Mouse (Mus musculus) c-Kit-negative CD71-positive TER-119-positive erythroid progenitor cells, embryonic 14.5 days (primary cell): ENCODE measurements around the gene Krt33a.

Experiments
- DNase-seq: peaks from one replicate; pipeline ENCODE4 v3.0.0-alpha.2; 2013; ENCODE audit warnings: low read depth, low spot score

The Krt33a gene

DNA sequence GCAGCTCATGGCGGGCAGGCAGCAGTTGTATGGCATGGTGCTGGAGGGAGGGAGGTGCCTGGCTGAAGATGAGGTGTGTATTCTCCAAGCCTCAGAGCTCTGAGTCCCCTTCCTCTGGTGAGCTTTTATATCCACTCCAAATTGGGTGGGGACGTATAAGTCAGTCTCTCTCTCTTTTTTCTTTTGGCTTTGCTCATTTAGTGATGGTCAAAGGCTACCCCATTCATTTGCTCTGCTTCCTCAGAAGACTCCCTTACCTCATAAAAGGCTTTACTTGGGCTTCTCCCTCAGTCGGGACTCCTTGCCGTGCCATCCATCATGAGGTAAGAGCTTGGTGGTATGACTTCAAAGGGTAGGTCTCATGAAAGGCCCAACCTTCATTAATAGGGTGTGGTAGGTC is at the start of gene Krt33a:
Gene Krt33a (minus strand): TSS at position 101 of the 400 bp plus-strand sequence.
- DNase-seq = no peak

DNA sequence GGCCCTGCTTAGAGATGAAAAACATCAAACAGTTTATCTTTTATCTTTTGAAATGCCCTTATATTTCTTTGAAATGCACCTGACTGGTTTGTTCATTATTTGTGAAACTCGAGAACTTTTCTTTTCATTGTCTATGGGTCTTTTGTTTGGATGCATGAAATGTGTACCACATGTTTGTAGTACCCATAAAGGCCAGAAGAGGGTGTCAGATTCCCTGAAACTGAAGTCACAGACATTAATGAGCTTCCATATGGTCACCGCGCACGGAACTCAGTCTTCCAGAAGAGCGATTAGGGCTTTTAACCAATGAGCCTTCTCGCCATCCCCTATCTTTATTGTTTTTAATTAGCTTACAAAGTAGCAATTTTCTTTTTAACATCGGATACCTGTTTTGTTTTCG is 42.9 kb upstream of the Krt33a start:
- DNase-seq = no peak

DNA sequence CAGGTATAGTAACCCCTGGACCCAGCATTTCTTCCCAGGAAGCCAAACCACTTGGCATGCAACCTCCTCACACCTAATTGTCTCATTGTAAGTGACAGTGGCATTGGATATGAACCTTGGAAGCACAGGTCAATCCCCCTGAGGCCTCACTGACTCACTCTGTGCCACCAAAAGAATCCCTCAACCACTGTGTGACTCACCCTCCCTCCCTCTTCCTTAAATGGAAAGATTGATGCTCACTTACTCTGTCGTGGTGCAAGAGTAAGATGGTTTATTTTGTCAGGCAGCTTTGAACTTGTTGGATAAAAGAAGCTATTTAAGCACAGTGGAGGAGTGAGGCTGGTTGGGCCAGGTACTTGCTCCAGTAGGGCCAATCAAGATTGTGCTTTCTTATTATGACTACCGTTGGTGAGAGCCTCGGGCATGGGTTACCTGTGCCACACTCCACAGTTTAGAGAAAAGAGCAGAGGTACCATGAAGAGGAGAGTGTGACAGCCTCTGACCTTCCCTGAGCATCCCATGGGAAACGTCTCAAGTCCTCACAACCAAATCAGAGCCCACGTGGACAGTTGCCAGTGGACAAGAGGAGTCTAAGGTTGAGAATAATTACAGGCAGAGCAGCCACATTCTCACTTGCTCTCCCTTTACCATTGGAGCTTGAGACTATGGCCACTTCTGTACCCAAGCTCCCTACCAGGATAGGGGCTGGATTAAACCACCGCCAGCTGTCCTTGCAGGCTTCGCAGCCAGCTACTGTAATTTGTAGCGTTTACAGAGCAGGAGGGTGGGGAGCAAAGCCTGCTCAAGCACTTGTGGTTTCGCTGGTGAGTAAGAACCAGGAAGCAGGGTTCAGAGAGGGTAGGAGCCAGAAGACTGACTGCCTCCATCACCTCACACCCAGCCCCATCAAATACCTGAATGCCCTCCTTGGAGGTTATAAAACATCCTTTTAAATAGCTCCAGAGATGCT is 40.0 kb upstream of the Krt33a start:
- DNase-seq = no peak

DNA sequence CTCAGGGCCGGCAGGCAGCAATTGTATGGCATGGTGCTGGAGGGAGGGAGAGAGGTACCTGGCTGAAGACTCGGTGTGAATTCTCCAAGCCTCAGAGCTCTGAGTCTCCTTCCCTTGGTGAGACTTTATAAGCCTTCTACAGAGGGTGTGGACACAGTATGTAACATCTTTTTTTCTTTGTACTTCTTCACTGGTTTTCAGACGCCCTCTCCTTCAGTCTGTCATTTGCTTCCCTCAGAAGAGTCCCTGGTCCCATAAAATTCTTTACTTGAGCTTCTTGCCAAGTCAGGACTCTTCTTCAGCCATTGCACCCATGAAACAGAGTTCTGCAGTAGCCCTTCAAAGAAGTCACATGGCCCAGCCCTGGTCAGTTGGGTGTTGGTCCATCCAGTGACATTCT is 34.4 kb upstream of the Krt33a start, which contains the start of gene Krt31:
Gene Krt31 (minus strand): TSS at position 101 of the 400 bp plus-strand sequence.
- no peak for DNase-seq

DNA sequence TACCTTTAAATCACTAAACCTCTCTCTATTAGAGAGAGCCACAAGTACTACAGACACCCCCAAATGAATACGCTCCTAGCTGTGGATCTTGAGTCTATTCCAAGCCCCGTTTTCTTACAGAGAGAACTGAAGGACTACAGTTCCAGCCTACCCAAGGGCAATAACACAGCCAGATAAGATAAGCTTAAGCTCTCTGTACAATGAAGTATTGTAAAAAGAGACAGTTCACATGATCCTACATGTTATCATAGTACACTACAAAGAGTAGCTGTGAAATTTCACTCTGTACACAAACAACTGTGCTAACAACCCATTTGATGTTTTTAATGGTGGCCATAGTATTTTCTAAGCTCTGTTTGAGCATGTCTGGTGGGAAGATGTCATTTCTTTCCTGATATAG is 31.2 kb upstream of the Krt33a start:
- DNase-seq = no peak

DNA sequence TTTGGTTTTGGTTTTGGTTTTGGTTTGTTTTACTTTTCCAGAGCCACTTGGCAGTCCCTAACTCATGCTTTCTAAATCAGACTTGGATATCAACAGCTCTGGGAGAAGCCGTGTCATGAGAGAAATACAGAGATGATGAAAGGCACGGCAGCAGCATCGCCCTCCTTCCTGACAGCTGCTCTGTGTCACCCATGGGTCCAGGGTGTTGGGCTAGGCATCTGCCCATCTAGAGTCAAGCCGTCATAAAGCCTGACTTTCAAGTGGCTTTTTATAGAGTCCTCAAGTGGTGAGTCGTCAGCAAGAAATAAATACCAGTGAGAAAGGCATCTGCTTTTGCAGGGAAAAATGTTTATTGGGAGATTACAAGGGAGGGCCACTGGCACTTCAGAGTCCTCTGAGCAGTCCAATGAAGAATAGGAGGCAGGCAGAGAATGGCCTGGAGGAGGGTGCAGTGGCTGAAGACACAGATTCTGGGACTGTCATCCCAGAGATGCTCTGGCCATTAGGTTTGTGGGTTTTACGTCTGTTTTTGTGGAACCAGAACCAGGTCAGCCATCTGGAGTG is 30.4 kb upstream of the Krt33a start:
- no peak for DNase-seq

DNA sequence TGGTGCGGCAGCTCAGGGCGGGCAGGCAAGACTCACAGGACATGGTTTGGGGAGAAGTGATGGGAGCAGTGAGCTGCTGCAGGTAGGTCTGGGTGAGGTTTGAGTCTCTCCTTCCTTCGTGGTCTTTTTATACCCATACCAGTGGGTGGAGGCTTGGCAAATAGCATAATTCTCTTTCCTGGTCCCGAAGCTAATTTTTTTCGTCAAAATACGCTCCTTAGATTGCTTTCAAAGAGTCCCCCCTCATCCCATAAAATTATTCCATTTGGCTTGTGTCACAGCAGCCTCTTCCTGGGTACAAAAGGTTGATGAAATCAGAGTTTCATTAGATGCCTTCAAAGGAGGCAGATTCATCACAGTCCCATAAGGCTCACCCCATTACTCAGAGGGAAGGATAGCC is 25.4 kb upstream of the Krt33a start, which contains the start of gene Krt34:
Gene Krt34 (minus strand): TSS at position 101 of the 400 bp plus-strand sequence.
- no peak for DNase-seq

DNA sequence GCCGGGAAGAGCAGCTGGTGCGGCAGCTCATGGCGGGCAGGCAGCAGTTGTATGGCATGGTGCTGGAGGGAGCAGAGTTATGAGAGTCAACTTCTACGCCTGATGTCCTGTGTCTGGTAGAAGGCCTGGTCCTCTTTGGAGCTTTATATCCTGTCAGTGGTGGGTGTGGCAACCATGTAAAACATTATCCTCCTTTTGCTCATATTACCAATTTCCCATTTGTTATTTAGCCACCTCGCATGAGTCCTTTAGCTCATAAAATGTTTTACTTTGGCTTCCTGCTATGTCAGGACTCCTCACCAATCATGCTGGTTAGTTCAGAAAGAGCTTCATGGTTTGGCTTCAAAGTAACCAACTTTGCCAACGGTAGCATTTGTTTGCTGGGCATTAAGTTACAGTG is 13.8 kb upstream of the Krt33a start, which contains the start of gene Krt33b:
Gene Krt33b (minus strand): TSS at position 101 of the 400 bp plus-strand sequence.
- DNase-seq = no peak

DNA sequence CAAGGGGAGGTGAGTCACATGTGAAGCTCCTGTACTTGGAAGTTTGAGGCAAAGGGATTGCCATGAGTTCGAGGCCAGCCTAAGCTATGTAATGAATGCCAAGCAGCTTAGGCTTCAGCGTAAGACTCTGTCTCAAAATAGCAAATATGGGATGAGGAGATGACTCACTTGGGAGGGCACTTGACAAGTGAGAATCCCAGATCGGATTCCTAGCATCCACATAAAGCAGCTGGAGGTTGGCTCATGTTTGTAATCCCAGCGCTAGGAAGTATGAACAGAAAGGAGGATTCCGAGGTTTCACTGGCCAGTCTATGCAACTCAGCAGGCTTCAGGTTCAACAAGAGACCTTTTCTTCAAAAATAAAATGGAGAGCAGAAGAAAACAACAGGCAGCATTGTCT is 5.4 kb upstream of the Krt33a start:
- no peak for DNase-seq

DNA sequence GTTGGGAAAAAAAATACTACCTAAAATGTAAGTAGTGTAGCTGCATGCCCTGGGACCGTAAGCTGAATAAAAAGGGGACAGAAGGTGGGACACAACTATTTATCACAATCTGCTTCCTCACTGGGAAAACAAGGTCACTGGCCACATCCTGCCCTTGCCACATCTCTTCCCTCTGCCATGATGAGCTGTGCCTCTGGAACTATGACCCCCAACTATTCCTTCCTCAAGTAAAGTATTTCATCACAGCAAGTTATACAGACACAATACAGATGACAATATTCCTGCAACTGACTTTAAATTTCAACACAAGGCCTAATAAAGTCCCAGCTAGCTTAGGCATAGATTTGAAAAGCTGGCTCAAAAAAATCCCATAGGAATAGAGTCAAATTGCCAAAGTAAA is 3.5 kb upstream of the Krt33a start:
- DNase-seq = no peak

DNA sequence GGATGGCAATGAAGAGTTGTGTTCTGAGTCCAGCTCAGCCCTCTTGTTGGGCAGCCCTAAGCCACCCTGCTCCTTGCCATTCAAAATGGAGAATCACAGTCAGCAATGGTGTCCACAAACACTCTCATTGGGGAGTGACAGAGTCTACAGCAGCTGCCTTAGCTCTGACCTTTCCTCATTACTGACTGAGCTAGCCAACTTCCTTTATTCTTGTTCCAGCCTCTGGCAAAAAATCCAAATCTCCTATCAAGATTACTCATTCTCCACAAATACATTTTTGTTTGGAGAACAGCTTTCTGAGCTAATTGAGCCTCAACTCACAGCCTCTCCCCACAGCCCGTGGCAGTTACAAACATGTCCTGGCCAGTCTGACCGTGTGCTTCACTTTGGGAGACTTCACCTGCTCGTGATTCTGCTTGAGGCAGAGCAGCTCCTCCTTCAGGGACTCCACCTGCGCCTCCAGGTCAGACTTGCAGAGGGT is 2.3 kb downstream of the Krt33a start:
- no peak for DNase-seq

DNA sequence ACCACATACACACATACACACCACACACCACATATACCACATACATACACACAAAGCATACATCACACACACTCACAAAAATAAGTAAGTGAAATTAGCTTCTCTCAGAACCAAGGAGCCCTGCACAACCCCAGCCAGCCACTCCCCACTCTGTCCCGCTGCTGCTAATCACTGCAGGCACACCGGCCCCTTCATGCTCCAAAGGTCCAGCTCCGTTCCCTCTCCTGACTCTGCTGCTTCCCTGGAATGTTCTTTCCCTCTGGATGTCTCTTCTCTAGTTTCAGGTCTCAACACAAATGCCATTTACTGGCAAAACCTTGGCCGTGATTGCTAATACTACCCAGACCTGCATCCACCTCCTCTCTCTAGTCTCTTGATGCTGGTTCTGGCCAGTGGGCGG is 5.3 kb downstream of the Krt33a start:
- DNase-seq = no peak

DNA sequence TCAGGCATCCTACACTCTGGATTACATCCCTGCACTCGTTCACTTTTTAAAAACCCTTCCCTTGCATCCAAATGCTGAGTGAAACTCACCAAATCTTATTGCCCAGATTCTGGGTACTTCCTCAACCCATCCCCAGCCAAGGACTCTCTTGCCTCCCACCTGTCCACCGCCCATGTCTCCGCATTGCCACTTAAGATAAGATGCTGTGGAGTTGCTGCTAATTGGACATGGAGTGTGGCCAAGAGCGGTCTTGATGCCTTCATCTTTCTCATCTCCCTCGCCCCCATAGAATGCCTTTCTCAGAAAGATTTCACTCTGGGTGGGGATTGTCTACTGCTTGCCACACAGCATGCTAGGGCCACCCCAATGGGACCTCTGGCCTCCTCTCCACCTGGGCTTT is 7.7 kb downstream of the Krt33a start:
- no peak for DNase-seq

DNA sequence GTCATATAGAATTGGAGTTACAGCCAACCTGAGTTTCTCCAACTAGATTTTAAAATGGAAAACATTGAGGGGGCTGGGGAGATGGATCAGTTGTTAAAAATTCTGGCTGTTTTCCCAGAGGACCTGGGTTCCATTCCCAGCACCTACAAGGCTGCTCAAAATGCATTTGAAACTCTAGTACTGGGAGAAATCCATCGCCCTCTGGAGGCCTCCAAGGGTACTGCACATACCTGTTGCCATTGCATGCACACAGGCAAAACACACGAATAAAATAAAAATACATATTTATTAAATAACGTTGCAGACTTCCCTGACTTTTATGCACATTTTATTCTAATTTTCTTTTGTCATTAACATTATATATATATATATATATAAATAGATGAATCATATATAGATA is 9.4 kb downstream of the Krt33a start:
- peak; percentile 3 for DNase-seq

DNA sequence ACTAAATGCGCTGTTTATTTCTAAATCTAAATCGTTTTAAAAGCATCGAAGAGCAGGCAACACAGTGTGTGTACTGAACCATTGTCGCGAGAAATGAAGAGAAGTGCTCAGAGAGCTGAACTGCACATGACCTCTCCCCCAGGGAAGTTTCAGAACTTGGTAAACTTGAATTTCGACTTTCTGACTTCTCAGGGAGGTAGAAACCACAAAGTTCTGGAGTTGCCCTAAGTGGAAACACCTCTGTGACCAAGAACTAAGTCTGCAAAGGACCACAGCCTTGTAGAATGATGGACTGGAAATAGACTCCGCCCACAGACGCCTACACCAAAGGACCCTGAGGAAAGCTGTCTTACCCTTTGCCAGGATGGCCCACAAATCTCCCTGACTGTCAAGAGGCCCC is 10.1 kb downstream of the Krt33a start:
- no peak for DNase-seq

DNA sequence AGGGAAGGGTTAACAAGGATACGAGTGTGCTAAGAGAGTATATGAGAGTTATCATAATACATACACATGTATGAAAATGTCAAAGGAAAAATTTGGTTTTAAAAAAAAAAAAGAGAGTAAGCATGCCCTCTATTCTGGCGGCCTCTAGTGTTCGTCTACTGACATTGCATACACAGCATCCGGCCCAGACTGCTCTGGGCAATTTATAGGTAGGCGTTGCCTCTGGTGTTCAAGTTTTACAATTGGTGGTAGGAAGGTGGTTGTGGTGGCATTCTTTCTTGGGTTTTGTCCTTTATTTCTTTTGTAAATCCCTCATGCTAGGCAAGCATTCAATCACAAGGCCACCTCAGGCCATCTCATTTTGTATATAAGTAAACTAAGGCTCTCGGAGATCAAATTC is 11.2 kb downstream of the Krt33a start:
- no peak for DNase-seq

DNA sequence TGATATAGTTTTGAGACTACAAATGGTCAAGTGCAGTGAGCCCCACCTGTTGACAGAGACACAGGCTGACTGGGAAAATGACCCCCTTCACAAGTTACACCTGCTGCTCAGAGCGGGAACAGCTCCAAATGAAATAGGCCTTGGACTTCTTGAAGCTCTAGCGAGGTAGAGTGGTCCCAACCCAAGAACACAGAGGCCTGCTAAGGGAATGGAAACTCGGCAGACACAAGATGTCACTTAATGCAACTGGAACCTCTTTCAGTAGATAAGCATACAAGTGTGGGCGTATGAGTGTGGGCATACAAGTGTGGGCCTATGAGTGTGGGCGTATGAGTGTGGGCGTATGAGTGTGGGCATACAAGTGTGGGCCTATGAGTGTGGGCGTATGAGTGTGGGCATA is 16.9 kb downstream of the Krt33a start:
- DNase-seq = no peak

DNA sequence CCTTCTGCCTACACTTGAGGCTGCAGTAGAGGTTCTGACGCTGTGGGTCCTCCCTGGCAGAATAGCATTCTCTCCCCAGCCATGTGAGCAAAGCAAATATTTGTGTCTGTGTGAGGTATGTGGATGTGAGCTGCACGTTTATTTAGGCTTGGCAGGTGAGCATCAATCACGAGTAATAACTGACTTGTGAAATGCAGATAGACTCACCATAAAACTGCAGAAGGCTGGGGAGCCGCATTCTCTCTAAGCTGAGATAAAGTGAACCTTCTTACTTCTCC is 21.7 kb downstream of the Krt33a start:
- no peak for DNase-seq

DNA sequence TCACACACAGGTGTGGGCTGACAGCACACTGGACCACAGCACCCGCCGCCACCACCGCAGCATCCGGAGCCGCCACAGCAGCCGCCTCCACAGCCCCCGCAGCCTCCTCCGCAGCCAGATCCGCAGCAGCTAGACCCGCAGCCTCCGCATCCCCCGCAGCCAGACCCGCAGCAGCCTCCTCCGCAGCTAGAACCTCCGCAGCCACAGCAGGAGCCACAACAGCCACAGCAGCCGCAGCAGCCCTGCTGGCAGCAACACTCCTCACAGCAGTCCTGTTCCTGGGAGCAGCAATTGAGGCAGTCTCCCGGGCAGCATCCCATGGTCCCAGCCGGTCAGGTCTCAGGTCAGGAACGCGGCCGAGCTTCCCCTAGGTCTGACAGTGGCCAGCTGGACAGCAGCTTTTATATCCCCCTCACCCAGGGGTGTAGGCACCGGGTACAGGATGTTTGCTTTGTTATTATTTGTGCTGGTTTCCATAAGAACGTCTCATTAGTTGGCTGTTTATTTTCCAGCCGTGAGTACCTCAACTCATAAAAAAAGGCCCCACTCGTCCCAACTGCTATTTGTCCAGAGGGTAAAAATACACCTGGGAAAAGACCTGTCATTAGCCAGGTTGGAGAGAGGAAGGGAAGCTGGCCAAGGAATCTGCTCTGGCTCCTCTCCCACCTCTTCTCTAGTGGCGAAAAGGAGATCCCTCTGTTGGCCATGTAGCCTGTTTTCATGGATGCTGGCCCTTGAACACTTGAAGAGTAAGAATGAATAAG is 22.2 kb downstream of the Krt33a start, which contains the start of gene Krtap17-1:
Gene Krtap17-1 (minus strand): TSS at position 375 of the 764 bp plus-strand sequence.
- no peak for DNase-seq

DNA sequence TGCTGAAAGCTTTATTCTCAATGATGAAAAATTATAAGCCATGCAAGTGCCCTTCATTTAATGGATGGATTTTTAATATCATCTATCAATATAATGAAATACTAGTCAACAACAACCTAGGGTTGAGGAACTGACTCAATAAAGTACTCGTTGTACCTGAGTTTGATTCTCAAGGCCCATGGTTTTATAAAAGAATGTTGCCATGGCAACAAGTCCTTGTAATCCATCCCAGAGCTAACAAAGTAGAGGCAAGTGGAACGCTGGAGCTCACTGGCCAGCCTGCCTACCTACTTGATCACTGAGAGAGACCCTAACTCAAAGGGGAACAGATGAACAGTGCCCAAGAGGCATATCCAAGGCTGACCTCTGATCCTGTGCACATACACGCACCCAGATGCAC is 25.4 kb downstream of the Krt33a start:
- no peak for DNase-seq

DNA sequence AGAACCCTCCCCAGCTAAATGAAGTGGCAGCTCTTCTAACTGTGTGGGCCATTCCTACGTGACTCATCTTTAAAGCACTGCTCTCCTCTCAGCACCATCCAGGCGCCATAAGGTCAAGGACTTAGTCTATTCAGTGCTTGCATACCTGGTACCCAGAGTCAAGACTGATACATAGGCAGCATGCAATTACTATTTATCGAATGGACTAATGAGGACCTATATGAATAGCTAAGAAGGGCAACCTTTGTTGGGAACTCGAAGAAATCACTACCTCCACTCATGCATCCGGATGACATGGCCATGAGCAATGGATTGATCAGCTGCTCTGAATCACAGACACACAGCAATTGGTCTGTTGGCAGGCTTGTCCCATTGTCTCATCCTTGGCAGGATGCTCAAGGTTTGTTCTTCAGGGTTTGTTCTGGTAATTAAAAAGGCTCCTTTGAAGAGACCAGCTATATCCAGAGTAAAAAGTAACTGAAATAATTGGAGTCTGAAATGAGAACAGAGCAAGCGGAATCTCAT is 26.1 kb downstream of the Krt33a start:
- no peak for DNase-seq

DNA sequence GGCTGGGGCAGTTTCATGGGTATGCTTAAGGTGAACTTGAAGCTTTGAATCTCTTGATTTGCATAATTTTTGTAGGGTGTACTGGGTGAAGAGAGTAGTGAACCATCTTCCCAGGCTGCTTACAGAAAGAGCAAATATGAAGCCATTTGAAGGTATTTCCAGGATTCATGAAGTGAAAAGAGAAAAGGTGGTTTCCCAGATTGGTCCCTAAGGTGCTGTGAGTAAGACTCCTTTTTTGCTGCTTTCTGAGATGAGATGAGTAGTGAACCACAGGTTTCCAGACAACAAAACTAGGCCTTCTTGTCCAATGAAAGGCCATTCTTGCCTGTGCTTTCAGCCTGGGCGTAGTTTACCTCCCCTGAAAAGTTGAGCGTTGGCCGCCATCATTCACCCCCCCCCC is 27.5 kb downstream of the Krt33a start:
- DNase-seq = no peak
